Mouse (Mus musculus) CH12.LX (cell line): ENCODE measurements at regions not wholly inside any gene's neighbourhood (a gene's known extent, or its start where the extent isn't known, plus 50 kb on each side); places are given as distances from the start of the nearest gene placed in this dataset.

Experiments used
- DNase-seq: peaks from one replicate; pipeline ENCODE4 v3.0.0-alpha.2; 2013; ENCODE audit errors: extremely low read depth
- H3K27ac ChIP-seq: 2 replicates; pipeline ENCODE4 v1.5.1; 2012; ENCODE audit warnings: low read depth, mild to moderate bottlenecking, control low read depth, moderate library complexity; ENCODE audit not compliant: insufficient read depth
- H3K27me3 ChIP-seq: replicated peaks from 2 replicates; pipeline ENCODE3; 2012; ENCODE audit warnings: inconsistent platforms
- H3K36me3 ChIP-seq, 2 experiments: replicated peaks in 1 of 2; 2 replicates each; pipeline versions ENCODE3 to v1.6.1; 2012; ENCODE audit warnings: inconsistent platforms in 1 of 2, low read length in 1 of 2, mild to moderate bottlenecking in 1 of 2, mixed read lengths in 1 of 2, moderate library complexity in 1 of 2; ENCODE audit not compliant: control insufficient read depth in 1 of 2, insufficient read depth in 1 of 2
- H3K4me1 ChIP-seq, 2 experiments: 2 replicates each; pipeline ENCODE4 v1.6.1; 2012; ENCODE audit warnings: inconsistent platforms in 1 of 2, moderate library complexity in 1 of 2; ENCODE audit not compliant: insufficient read depth in 2 of 2, control insufficient read depth in 1 of 2
- H3K4me2 ChIP-seq: 2 replicates; pipeline ENCODE4 v1.6.1; 2012; ENCODE audit warnings: low read depth, mild to moderate bottlenecking, control low read depth; ENCODE audit not compliant: poor library complexity, insufficient read depth, severe bottlenecking
- H3K4me3 ChIP-seq, 3 experiments: fragments of 150-350 bp in 1 of 3; sonication (generic) in 1 of 3; replicated peaks in 1 of 3; 2 replicates each; pipeline versions ENCODE3 to v1.5.1; 2011 to 2012; ENCODE audit warnings: low read depth in 2 of 3, low read length in 2 of 3, mild to moderate bottlenecking in 2 of 3, moderate library complexity in 2 of 3, control low read depth in 1 of 3, improper control_type of control experiment in 1 of 3, inconsistent platforms in 1 of 3, mixed read lengths in 1 of 3; ENCODE audit not compliant: poor library complexity in 1 of 3
- H3K79me2 ChIP-seq: replicated peaks from 2 replicates; pipeline ENCODE4 v1.6.1; 2012; ENCODE audit warnings: mild to moderate bottlenecking, moderate library complexity; ENCODE audit not compliant: control insufficient read depth, poor library complexity, insufficient read depth, severe bottlenecking; ENCODE audit errors: extremely low read depth
- H3K9ac ChIP-seq: 2 replicates; pipeline ENCODE4 v1.6.1; 2012; ENCODE audit warnings: low read depth, mild to moderate bottlenecking, control low read depth, moderate library complexity; ENCODE audit not compliant: insufficient read depth
- H3K9me3 ChIP-seq: replicated peaks from 2 replicates; pipeline ENCODE3; 2012; ENCODE audit warnings: low read length, inconsistent platforms, mixed read lengths
- CHD1 ChIP-seq: IDR thresholded peaks from 2 replicates; pipeline ENCODE4 v1.6.1; 2012; ENCODE audit warnings: low read depth, low read length, improper control_type of control experiment, inconsistent platforms
- CHD2 ChIP-seq: IDR thresholded peaks from 2 replicates; pipeline ENCODE4 v1.6.1; 2011; ENCODE audit warnings: low read length, improper control_type of control experiment
- CTCF ChIP-seq, 2 experiments: IDR thresholded peaks in 1 of 2; conservative IDR thresholded peaks in 1 of 2; 2 replicates each; pipeline ENCODE4 v1.5.1; 2011 to 2012; ENCODE audit warnings: low read depth in 2 of 2, low read length in 2 of 2, improper control_type of control experiment in 1 of 2, inconsistent platforms in 1 of 2, mild to moderate bottlenecking in 1 of 2, moderate library complexity in 1 of 2
- E2F4 ChIP-seq: IDR thresholded peaks from 2 replicates; pipeline ENCODE4 v1.6.1; 2011; ENCODE audit warnings: low read depth, low read length, improper control_type of control experiment; ENCODE audit not compliant: insufficient replicate concordance
- ELF1 ChIP-seq: IDR thresholded peaks from 2 replicates; pipeline ENCODE4 v1.6.1; 2014; ENCODE audit warnings: low read depth, mild to moderate bottlenecking, inconsistent platforms, low read length, improper control_type of control experiment
- EP300 ChIP-seq: IDR thresholded peaks from 2 replicates; pipeline ENCODE4 v1.6.1; 2011; ENCODE audit warnings: low read length, improper control_type of control experiment
- ETS1 ChIP-seq: conservative IDR thresholded peaks from 2 replicates; pipeline ENCODE4 v1.6.1; 2012; ENCODE audit warnings: low read depth, mild to moderate bottlenecking, inconsistent platforms, low read length, improper control_type of control experiment, moderate library complexity
- GABPA ChIP-seq: IDR thresholded peaks from 2 replicates; pipeline ENCODE4 v1.6.1; 2012; ENCODE audit warnings: low read depth, low read length, improper control_type of control experiment, inconsistent platforms; ENCODE audit not compliant: insufficient replicate concordance
- HCFC1 ChIP-seq: IDR thresholded peaks from 2 replicates; pipeline ENCODE4 v1.6.1; 2012; ENCODE audit warnings: low read depth, mild to moderate bottlenecking, inconsistent platforms, low read length, improper control_type of control experiment
- JUND ChIP-seq: conservative IDR thresholded peaks from 2 replicates; pipeline ENCODE4 v1.6.1; 2011; ENCODE audit warnings: low read depth, low read length, improper control_type of control experiment
- KAT2A ChIP-seq: IDR thresholded peaks from 2 replicates; pipeline ENCODE4 v1.6.1; 2012; ENCODE audit warnings: low read length, improper control_type of control experiment, inconsistent platforms; ENCODE audit not compliant: insufficient replicate concordance
- NELFE ChIP-seq: IDR thresholded peaks from 2 replicates; pipeline ENCODE4 v1.6.1; 2011; ENCODE audit warnings: low read depth, low read length, improper control_type of control experiment
- POLR2A ChIP-seq: IDR thresholded peaks from 2 replicates; pipeline ENCODE4 v1.6.1; 2011; ENCODE audit warnings: low read depth, mild to moderate bottlenecking, improper control_type of control experiment, low read length
- POLR2AphosphoS2 ChIP-seq: IDR thresholded peaks from 2 replicates; pipeline ENCODE4 v1.6.1; 2011; ENCODE audit warnings: low read depth, low read length, improper control_type of control experiment
- RAD21 ChIP-seq: IDR thresholded peaks from 2 replicates; pipeline ENCODE4 v1.6.1; 2011; ENCODE audit warnings: low read depth, mild to moderate bottlenecking, low read length, improper control_type of control experiment, moderate library complexity
- RCOR1 ChIP-seq: conservative IDR thresholded peaks from 2 replicates; pipeline ENCODE4 v1.6.1; 2012; ENCODE audit warnings: low read depth, mild to moderate bottlenecking, inconsistent platforms, low read length, improper control_type of control experiment
- SMC3 ChIP-seq: IDR thresholded peaks from 2 replicates; pipeline ENCODE4 v1.6.1; 2011; ENCODE audit warnings: low read depth, low read length, improper control_type of control experiment
- UBTF ChIP-seq: IDR thresholded peaks from 2 replicates; pipeline ENCODE4 v1.6.1; 2012; ENCODE audit warnings: low read depth, mild to moderate bottlenecking, inconsistent platforms, low read length, improper control_type of control experiment, moderate library complexity
- USF1 ChIP-seq: IDR thresholded peaks from 2 replicates; pipeline ENCODE4 v1.6.1; 2014; ENCODE audit warnings: low read depth, mild to moderate bottlenecking, inconsistent platforms, low read length, improper control_type of control experiment
- ZKSCAN1 ChIP-seq: IDR thresholded peaks from 2 replicates; pipeline ENCODE4 v1.6.1; 2012; ENCODE audit warnings: low read depth, inconsistent platforms, low read length, improper control_type of control experiment, borderline replicate concordance
- ZMIZ1 ChIP-seq: IDR thresholded peaks from 2 replicates; pipeline ENCODE4 v1.6.1; 2012; ENCODE audit warnings: low read depth, mild to moderate bottlenecking, inconsistent platforms, low read length, improper control_type of control experiment
- ZNF384 ChIP-seq: IDR thresholded peaks from 2 replicates; pipeline ENCODE4 v1.6.1; 2012; ENCODE audit warnings: low read depth, low read length, improper control_type of control experiment, inconsistent platforms
- dilution Hi-C: fragments of 300-500 bp; cut with MboI; formaldehyde crosslinking; loops from 2 replicates; pipeline ENCODE4 v1.14.3; 2020; ENCODE audit warnings: low sequenced_read_pairs; ENCODE audit not compliant: extremely low pct_unique_long_range_greater_than_20kb, extremely low pct_ligation_motif_present
- in situ Hi-C: fragments of 300-500 bp; cut with MboI; formaldehyde crosslinking; loops from 3 replicates; pipeline ENCODE4 v1.14.3; 2019; ENCODE audit warnings: low sequenced_read_pairs, low pct_ligation_motif_present, low pct_unique_long_range_greater_than_20kb, mixed read lengths

DNA sequence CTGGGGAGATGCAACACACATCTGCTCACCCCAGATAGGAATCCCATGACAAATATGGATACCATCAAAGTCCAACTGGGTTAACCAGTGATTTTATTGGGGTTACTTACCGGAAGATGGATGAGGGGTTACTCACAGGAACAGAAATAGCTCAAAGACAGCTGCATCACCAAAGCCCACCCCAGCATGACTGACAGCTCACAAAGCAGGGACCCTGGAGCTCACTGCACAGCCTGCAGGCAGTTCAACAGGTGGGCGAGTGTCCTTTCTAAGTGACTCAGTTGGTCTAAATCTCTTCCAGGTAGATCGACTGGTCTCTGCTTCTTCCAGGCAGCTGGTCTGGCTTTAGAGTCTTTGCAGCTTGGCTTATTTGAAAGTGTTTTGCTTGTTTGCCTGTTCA, 114.2 kb downstream of the Bdh1 start:
- Histone ChIP-seq H3K4me1 (peaks cover 0 to 53% of the 10 kb centered on the region in 2 experiments; a peak in 2 of 4 replicates), H3K36me3 (peaks cover 34 to 73% of the 10 kb centered on the region in 2 experiments), H3K79me2 (peaks cover 2% of the 10 kb centered on the region), H3K9me3 (no peaks in the 10 kb centered on the region), H3K4me2 (no peak overlapping the region), H3K9ac (no peak overlapping the region), H3K4me3 (no peak overlapping the region), H3K27ac (no peak overlapping the region), H3K27me3 (no peaks in the 10 kb centered on the region)
- DNase-seq: no peak
- dilution Hi-C loops (no loop called here), in situ Hi-C loops (loop anchor here (5.0 kb wide), 1 partner anchor 34 kb away; no protein-coding TSS in a partner anchor)
- no peak for TF ChIP-seq CTCF (conservative IDR thresholded peaks at IDR 0.05 in 1 of 2, IDR thresholded peaks at IDR 0.05 in 1 of 2; ENCODE audit: low read depth in 2 of 2, low read length in 2 of 2)
- TF ChIP-seq RCOR1: no peak
- TF ChIP-seq JUND: no peak
- TF ChIP-seq E2F4: no peak
- TF ChIP-seq POLR2A: 0 out of 2 replicates have a peak, but pooled peaks have one; percentile 27
- no peak for TF ChIP-seq KAT2A
- no peak for TF ChIP-seq UBTF
- TF ChIP-seq POLR2AphosphoS2: 0 out of 2 replicates have a peak, but pooled peaks have one; percentile 50
- no peak for TF ChIP-seq ZKSCAN1

GRCm38 (mm10) chr16:31538606-31539005, 116.5 kb downstream of the Bdh1 start:
- no peak for DNase-seq
- Histone ChIP-seq H3K27me3 (no peaks in the 10 kb centered on the region), H3K9me3 (no peaks in the 10 kb centered on the region), H3K36me3 (peaks cover 51 to 81% of the 10 kb centered on the region in 2 experiments), H3K79me2 (peaks cover 2% of the 10 kb centered on the region), H3K9ac (no peak overlapping the region), H3K27ac (no peak overlapping the region), H3K4me2 (no peak overlapping the region), H3K4me1 (peaks cover 2 to 45% of the 10 kb centered on the region in 2 experiments; a peak in 2 of 4 replicates), H3K4me3 (no peak overlapping the region)
- in situ Hi-C loops: loop anchor here (5.0 kb wide), 1 partner anchor 36 kb away; no protein-coding TSS in a partner anchor
- dilution Hi-C loops: no loop called here
- TF ChIP-seq ETS1 (no peak), NELFE (no peak), CHD2 (no peak), GABPA (no peak), ELF1 (no peak), CHD1 (no peak), HCFC1 (no peak), RAD21 (no peak), USF1 (no peak), ZMIZ1 (no peak), EP300 (no peak), JUND (no peak), KAT2A (no peak), SMC3 (no peak), ZNF384 (no peak), POLR2A (no peak; the same call in 1 of the 2 replicates)
